Mouse (Mus musculus) small intestine, adult 2 months (tissue): ENCODE measurements around the gene Esrra. TPM values are rescaled to one million over a fixed set of nuclear protein-coding genes. Genes with fewer than 3 reads are reported as not detected.

Source experiments
- H3K27ac ChIP-seq: fragments of 200-500 bp; 2 replicates; pipeline ENCODE4 v1.5.1; 2012; ENCODE audit warnings: low read depth, low read length, control low read depth, inconsistent platforms; ENCODE audit not compliant: insufficient read depth
- H3K27me3 ChIP-seq: fragments of 200-500 bp; 2 replicates; pipeline ENCODE4 v1.6.1; 2012; ENCODE audit warnings: mild to moderate bottlenecking, moderate library complexity, low read length, inconsistent platforms; ENCODE audit not compliant: control insufficient read depth, insufficient read depth
- H3K36me3 ChIP-seq: fragments of 200-500 bp; 2 replicates; pipeline ENCODE4 v1.6.1; 2012; ENCODE audit warnings: mild to moderate bottlenecking, low read length, control low read depth, inconsistent platforms; ENCODE audit not compliant: control insufficient read depth, insufficient read depth
- H3K4me1 ChIP-seq: fragments of 200-500 bp; 2 replicates; pipeline ENCODE4 v1.6.1; 2012; ENCODE audit warnings: low read length, inconsistent platforms, mixed read lengths; ENCODE audit not compliant: control insufficient read depth, insufficient read depth, insufficient read length
- H3K4me3 ChIP-seq: fragments of 200-500 bp; 2 replicates; pipeline ENCODE4 v1.5.1; 2012; ENCODE audit warnings: low read depth, mild to moderate bottlenecking, control low read depth, inconsistent platforms, low read length, moderate library complexity
- CTCF ChIP-seq: fragments of 200-500 bp; IDR thresholded peaks from 2 replicates; pipeline ENCODE4 v1.5.1; 2012; ENCODE audit warnings: low read depth, mild to moderate bottlenecking, control low read depth, inconsistent platforms, low read length, moderate library complexity, mixed read lengths; ENCODE audit not compliant: insufficient replicate concordance, insufficient read length; ENCODE audit errors: extremely low read depth
- POLR2A ChIP-seq: fragments of 200-500 bp; IDR thresholded peaks from 2 replicates; pipeline ENCODE4 v1.6.1; 2012; ENCODE audit warnings: low read depth, mild to moderate bottlenecking, control low read depth, inconsistent platforms, low read length, moderate library complexity
- whole genome bisulfite sequencing: fragments of 180-500 bp; shearing (Covaris S2); methylation state at CpG from one replicate; pipeline ENCODE4 v1.1.7; 2018; 5-methylcytosine and 5-hydroxymethylcytosine counted together
- polyA plus RNA-seq: library from polyadenylated mRNA; depleted of rRNA; stranded (reverse); fragments of >200 nt; gene quantifications from 2 replicates; pipeline ENCODE4 v1.2.3, GENCODE M21; 2012

Esrra gene
- polyA plus RNA-seq, 1 experiment, result 346 TPM

GRCm38 (mm10) chr19:6893731-6894451 lies 27.7 kb downstream of the Esrra start:
- 71% methylated on average over 14 of the region's 14 CpGs for WGBS
- TF ChIP-seq CTCF, result no peak
- TF ChIP-seq POLR2A, result peak; percentile 35; the same call in 1 of the 2 replicates
- peak overlapping the region; percentile 83 for H3K27ac ChIP-seq
- H3K4me3 ChIP-seq, result peak overlapping the region; percentile 50; the same call in 1 of the 2 replicates
- no peaks in the 10 kb centered on the region for H3K27me3 ChIP-seq
- H3K36me3 ChIP-seq, result peaks cover 11% of the 10 kb centered on the region
- H3K4me1 ChIP-seq, result peaks cover 12% of the 10 kb centered on the region; the same call in 1 of the 2 replicates

GRCm38 (mm10) chr19:6892512-6892911 lies 29.1 kb downstream of the Esrra start:
- TF ChIP-seq CTCF, result no peak
- peak; percentile 23; the same call in 1 of the 2 replicates for TF ChIP-seq POLR2A
- no peak overlapping the region for H3K27ac ChIP-seq
- no peak overlapping the region for H3K4me3 ChIP-seq
- H3K4me1 ChIP-seq, result peaks cover 10% of the 10 kb centered on the region; the same call in 1 of the 2 replicates
- H3K36me3 ChIP-seq, result peaks cover 6% of the 10 kb centered on the region
- WGBS, result 16% methylated on average over 4 of the region's 4 CpGs
- no peaks in the 10 kb centered on the region for H3K27me3 ChIP-seq

- WGBS, result 80% methylated on average over 4 of the region's 4 CpGs
- H3K27ac ChIP-seq, result no peak overlapping the region
- H3K4me3 ChIP-seq, result no peak overlapping the region
- H3K36me3 ChIP-seq, result no peaks in the 10 kb centered on the region
- TF ChIP-seq POLR2A (no peak), CTCF (peak; percentile 22; the same call in 1 of the 2 replicates)
- peaks cover 3% of the 10 kb centered on the region; the same call in 1 of the 2 replicates for H3K4me1 ChIP-seq
- H3K27me3 ChIP-seq, result no peaks in the 10 kb centered on the region
Observed at GRCm38 (mm10) chr19:6877965-6878364, 43.6 kb downstream of the Esrra start.

- no peak for TF ChIP-seq CTCF
- no peak for TF ChIP-seq POLR2A
- Histone ChIP-seq H3K4me3 (no peak overlapping the region), H3K27ac (no peak overlapping the region), H3K4me1 (peaks cover 11% of the 10 kb centered on the region; the same call in 1 of the 2 replicates), H3K36me3 (no peaks in the 10 kb centered on the region), H3K27me3 (no peaks in the 10 kb centered on the region)
Observed at GRCm38 (mm10) chr19:6876799-6877198, 44.8 kb downstream of the Esrra start.

- H3K36me3 ChIP-seq, result no peaks in the 10 kb centered on the region
- no peak overlapping the region for H3K27ac ChIP-seq
- no peak overlapping the region for H3K4me3 ChIP-seq
- no peaks in the 10 kb centered on the region for H3K27me3 ChIP-seq
- TF ChIP-seq POLR2A (no peak), CTCF (no peak)
- H3K4me1 ChIP-seq, result peaks cover 18% of the 10 kb centered on the region; the same call in 1 of the 2 replicates
- WGBS, result 77% methylated on average over 6 of the region's 6 CpGs
Observed at GRCm38 (mm10) chr19:6875834-6876233, 45.8 kb downstream of the Esrra start.

- 43% methylated on average over 1 of the region's 1 CpGs for WGBS
- no peak for TF ChIP-seq POLR2A
- no peak for TF ChIP-seq CTCF
- Histone ChIP-seq H3K4me3 (no peak overlapping the region), H3K36me3 (no peaks in the 10 kb centered on the region), H3K27me3 (no peaks in the 10 kb centered on the region), H3K27ac (no peak overlapping the region; the same call in 1 of the 2 replicates), H3K4me1 (peaks cover 18% of the 10 kb centered on the region; the same call in 1 of the 2 replicates)
Observed at GRCm38 (mm10) chr19:6874257-6874656, 47.4 kb downstream of the Esrra start.

- peaks cover 18% of the 10 kb centered on the region; the same call in 1 of the 2 replicates for H3K4me1 ChIP-seq
- TF ChIP-seq POLR2A (no peak), CTCF (no peak)
- WGBS, result 74% methylated on average over 3 of the region's 3 CpGs
- H3K4me3 ChIP-seq, result no peak overlapping the region
- no peaks in the 10 kb centered on the region for H3K36me3 ChIP-seq
- no peaks in the 10 kb centered on the region for H3K27me3 ChIP-seq
- H3K27ac ChIP-seq, result peak overlapping the region; percentile 25; the same call in 1 of the 2 replicates
Observed at GRCm38 (mm10) chr19:6872701-6873100, 48.9 kb downstream of the Esrra start.
